14 mouse cellular contexts compared by ENCODE assay signal in the genomic region with DNA sequence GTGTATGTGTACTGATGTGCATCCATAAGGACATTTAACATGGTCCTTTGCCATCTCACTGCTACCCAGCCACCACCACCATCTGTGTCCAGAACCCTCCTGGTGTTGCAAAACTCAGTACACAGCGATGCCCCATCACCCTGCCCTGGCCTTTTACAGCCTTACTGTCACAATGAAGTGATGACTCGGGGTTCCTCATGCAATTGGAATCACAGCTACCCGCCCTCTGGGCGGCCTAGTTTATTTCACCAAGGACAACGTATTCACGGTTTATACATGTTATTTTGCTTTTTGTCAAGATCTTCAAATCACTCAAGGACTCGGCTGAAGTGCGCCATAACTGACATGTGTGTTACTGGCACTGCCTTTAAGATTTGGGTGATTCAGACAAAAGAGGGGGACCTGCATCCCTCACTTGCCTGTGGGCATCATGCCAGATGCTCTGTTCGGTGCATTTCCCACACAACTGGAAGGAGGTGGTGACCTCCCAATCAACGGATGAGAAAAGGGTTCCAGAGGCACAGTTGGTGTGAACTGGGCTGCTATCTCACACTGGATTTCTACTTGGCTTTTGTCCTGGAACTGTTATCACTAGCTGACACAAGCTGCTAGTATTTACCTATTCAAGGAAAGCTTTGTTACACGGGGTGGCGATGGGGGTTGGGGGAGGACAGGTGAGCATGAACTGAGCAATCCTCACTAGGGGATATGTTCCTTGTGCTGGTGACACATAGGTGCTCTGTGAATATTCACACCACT. TPM values are rescaled to one million over a fixed set of nuclear protein-coding genes. Genes with fewer than 3 reads are reported as not detected.
DNase-seq lines count a peak whose midpoint lies in the region; ATAC-seq and TF ChIP-seq lines count a peak whose summit lies in the region.
"Had no signal": no experiment of that assay in that cellular context is flagged by ENCODE, and none has a peak within 500 bp of the region (broad histone marks: within the 10 kb centered on the region; RNA-seq: fewer than 3 reads in every experiment).

No protein-coding gene starts in this region.

- H3K4me1 ChIP-seq in heart, embryonic 12.5 days (replicated peaks), result peaks cover 68% of the 10 kb centered on the region

- H3K36me3 ChIP-seq in heart, embryonic 12.5 days, result no peaks in the 10 kb centered on the region
- H3K36me3 ChIP-seq: embryonic facial prominence, embryonic 13.5 days; limb, embryonic 13.5 days; midbrain, embryonic 12.5 days had no signal

- 60% methylated on average over 12 of the region's 12 CpGs for whole genome bisulfite sequencing in heart, embryonic 12.5 days

- DNase-seq in heart, adult 9 months (ENCODE audit: low spot score in 2 of 2), result no peak
- no peak for DNase-seq in layer of hippocampus, adult 2 months (ENCODE audit: low spot score in 2 of 2)
- DNase-seq in layer of hippocampus, adult 11-12 months (ENCODE audit: low spot score), result no peak
- peak; percentile 77 for DNase-seq in Muller cell, postnatal 12 days (ENCODE audit: inconsistent ontology term)
- no peak for DNase-seq in kidney, postnatal 36 days
- no peak for DNase-seq in cerebellum, adult 8-10 months
- DNase-seq: cerebellum, postnatal 14 days; layer of hippocampus, postnatal 36 days had no signal

- no peak for TF ChIP-seq CTCF in layer of hippocampus, adult 2 months (conservative IDR thresholded peaks at IDR 0.05)

- H3K4me3 ChIP-seq in heart, embryonic 12.5 days, result no peak overlapping the region
- no peak overlapping the region for H3K4me3 ChIP-seq in layer of hippocampus, adult 2 months
- H3K4me3 ChIP-seq: embryonic facial prominence, embryonic 13.5 days; limb, embryonic 13.5 days; midbrain, embryonic 12.5 days had no signal

- no peaks in the 10 kb centered on the region for H3K9me3 ChIP-seq in heart, embryonic 12.5 days (replicated peaks)
- H3K9me3 ChIP-seq: embryonic facial prominence, embryonic 13.5 days; limb, embryonic 13.5 days; midbrain, embryonic 12.5 days had no signal

- no peak overlapping the region for H3K9ac ChIP-seq in heart, embryonic 12.5 days
- H3K9ac ChIP-seq: embryonic facial prominence, embryonic 13.5 days; limb, embryonic 13.5 days; midbrain, embryonic 12.5 days had no signal

- H3K27ac ChIP-seq in heart, embryonic 12.5 days (ENCODE audit: poor library complexity, severe bottlenecking), result peak overlapping the region; percentile 58; the same call in 1 of the 2 replicates
- H3K27ac ChIP-seq in layer of hippocampus, adult 2 months, result peak overlapping the region; percentile 54
- H3K27ac ChIP-seq: embryonic facial prominence, embryonic 13.5 days; limb, embryonic 13.5 days; midbrain, embryonic 12.5 days had no signal

- H3K27me3 ChIP-seq in heart, embryonic 12.5 days (replicated peaks), result no peaks in the 10 kb centered on the region
- H3K27me3 ChIP-seq: CH12.LX; embryonic facial prominence, embryonic 13.5 days; limb, embryonic 13.5 days; midbrain, embryonic 12.5 days had no signal

- ATAC-seq in heart, embryonic 12.5 days (ENCODE audit: insufficient number of reproducible peaks, low FRiP score), result no peak
- peak; percentile 33; the same call in 1 of the 2 replicates for ATAC-seq in granulocyte monocyte progenitor cell, adult 5-6 weeks (replicated peaks; ENCODE audit: poor library complexity, severe bottlenecking)

- H3K4me2 ChIP-seq in heart, embryonic 12.5 days, result no peak overlapping the region
- H3K4me2 ChIP-seq: embryonic facial prominence, embryonic 13.5 days; limb, embryonic 13.5 days; midbrain, embryonic 12.5 days had no signal

RNA-seq across cellular contexts. Expression of a gene that starts 27.9 kb away (rescaled TPM):
- 38.7 and 40.2 TPM in 2 replicates for polyA plus RNA-seq in heart, embryonic 12.5 days (2016; fragmentation: Nextera tagmentation; extraction: Ambion mirVana)
- total RNA-seq in layer of hippocampus, adult 2 months (2021), result 10 to 100 TPM; 66.0 to 81.4 TPM
- total RNA-seq in granulocyte monocyte progenitor cell, adult 5-6 weeks (2014; fragmentation: Nextera tagmentation), result 64.8 and 74.0 TPM in 2 replicates
- total RNA-seq in granulocyte monocyte progenitor cell, adult 5-6 weeks (2017), result 75.9 and 87.8 TPM in 2 replicates
